Mouse (Mus musculus) ES-Bruce4 (cell line): ENCODE measurements around the gene Pick1. TPM values are rescaled to one million over a fixed set of nuclear protein-coding genes. Genes with fewer than 3 reads are reported as not detected.
A peak's percentile ranks its signal among the peaks of the same experiment; 100 is the strongest.

Experiments
- H3K27ac ChIP-seq: 2 replicates; pipeline ENCODE4 v1.5.1; 2012; ENCODE audit warnings: low read length, inconsistent platforms; ENCODE audit not compliant: insufficient read depth
- H3K27me3 ChIP-seq: 2 replicates; pipeline ENCODE4 v1.6.1; 2012; ENCODE audit warnings: mild to moderate bottlenecking, low read length, inconsistent platforms; ENCODE audit not compliant: control insufficient read depth, poor library complexity, insufficient read depth, severe bottlenecking
- H3K36me3 ChIP-seq: 2 replicates; pipeline ENCODE4 v1.6.1; 2012; ENCODE audit warnings: inconsistent platforms, mild to moderate bottlenecking, low read length, moderate library complexity; ENCODE audit not compliant: control insufficient read depth, poor library complexity, insufficient read depth, severe bottlenecking
- H3K4me1 ChIP-seq: one replicate; pipeline ENCODE4 v1.8.1; 2011; ENCODE audit warnings: low read length; ENCODE audit not compliant: control insufficient read depth, insufficient read depth
- H3K4me3 ChIP-seq: 2 replicates; pipeline ENCODE4 v1.5.1; 2011; ENCODE audit warnings: low read depth, mild to moderate bottlenecking, low read length
- H3K9ac ChIP-seq: 2 replicates; pipeline ENCODE4 v1.6.1; 2012; ENCODE audit warnings: low read depth, mild to moderate bottlenecking, inconsistent platforms; ENCODE audit not compliant: poor library complexity, severe bottlenecking
- H3K9me3 ChIP-seq: replicated peaks from 2 replicates; pipeline ENCODE4 v1.6.1; 2012; ENCODE audit warnings: mild to moderate bottlenecking, low read length, inconsistent platforms; ENCODE audit not compliant: control insufficient read depth, poor library complexity, insufficient read depth, severe bottlenecking
- CTCF ChIP-seq: IDR thresholded peaks from one replicate; pipeline ENCODE4 v1.8.1; 2011; ENCODE audit warnings: low read depth, low read length
- EP300 ChIP-seq: IDR thresholded peaks from 2 replicates; pipeline ENCODE4 v1.6.1; 2011; ENCODE audit warnings: low read depth, low read length; ENCODE audit not compliant: insufficient read depth
- POLR2A ChIP-seq: IDR thresholded peaks from one replicate; pipeline ENCODE4 v1.8.1; 2011; ENCODE audit warnings: low read length; ENCODE audit not compliant: insufficient read depth
- polyA plus RNA-seq: library from polyadenylated mRNA; stranded (reverse); fragments of >200 nt; gene quantifications from 2 replicates; pipeline ENCODE4 v1.2.4, GENCODE M21; 2011; ENCODE audit warnings: low read depth; ENCODE audit not compliant: missing spikeins, insufficient read depth, insufficient read length

Pick1 gene
- polyA plus RNA-seq, 1 experiment: 47.8 TPM

DNA sequence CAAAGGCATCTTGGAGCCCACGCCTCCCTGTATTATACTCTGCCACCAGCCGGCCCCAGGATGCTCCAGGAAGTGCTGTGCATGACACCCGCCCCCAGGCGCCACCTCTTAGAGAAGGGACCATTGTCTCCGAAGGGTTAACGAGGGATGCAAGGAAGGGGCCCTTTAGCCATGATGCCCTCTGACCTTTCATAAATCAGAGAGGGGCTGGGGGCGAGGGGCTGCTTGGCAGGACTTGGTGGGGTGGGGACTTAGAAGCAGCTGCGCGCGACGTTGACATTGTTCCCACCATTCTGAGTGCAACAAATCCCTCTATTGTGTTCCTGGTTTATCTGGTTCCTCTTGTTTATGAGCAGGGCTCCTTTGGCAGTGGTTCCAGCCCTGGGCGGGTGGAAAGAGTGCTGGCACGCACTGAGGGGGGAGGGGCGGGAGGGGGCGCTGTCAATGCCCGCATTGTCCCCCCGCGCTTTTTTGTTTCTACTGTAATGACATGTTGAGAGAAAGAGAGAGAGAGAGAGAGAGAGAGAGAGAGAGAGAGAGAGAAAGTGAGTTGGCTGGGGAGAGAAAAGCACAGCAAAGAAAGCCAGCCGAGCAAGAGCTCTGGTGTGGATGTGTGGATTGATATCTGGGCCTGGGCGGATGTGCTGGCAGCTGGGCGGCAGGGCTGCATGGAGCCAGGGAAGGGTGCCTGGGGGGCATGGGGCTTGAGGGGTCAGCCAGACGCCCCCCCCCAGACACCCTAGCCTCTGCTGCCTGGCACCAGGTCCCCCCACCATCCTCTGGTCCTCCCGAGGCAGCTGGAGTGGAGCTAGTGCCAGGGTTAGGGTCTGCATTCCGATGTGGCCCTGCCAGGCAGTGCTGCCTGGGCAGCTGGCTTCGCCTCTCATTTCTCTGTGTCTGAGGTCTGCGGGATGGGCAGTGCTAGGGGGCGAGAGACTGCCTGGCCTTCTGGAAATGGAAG is 35.8 kb upstream of the Pick1 start:
- H3K36me3 ChIP-seq: no peaks in the 10 kb centered on the region
- no peaks in the 10 kb centered on the region for H3K9me3 ChIP-seq
- TF ChIP-seq EP300: no peak
- no peak for TF ChIP-seq POLR2A
- no peak for TF ChIP-seq CTCF
- peaks cover 2% of the 10 kb centered on the region for H3K4me1 ChIP-seq
- peak overlapping the region; percentile 14; the same call in 1 of the 2 replicates for H3K4me3 ChIP-seq
- no peak overlapping the region; the same call in 1 of the 2 replicates for H3K9ac ChIP-seq
- H3K27ac ChIP-seq: no peak overlapping the region
- no peaks in the 10 kb centered on the region for H3K27me3 ChIP-seq

DNA sequence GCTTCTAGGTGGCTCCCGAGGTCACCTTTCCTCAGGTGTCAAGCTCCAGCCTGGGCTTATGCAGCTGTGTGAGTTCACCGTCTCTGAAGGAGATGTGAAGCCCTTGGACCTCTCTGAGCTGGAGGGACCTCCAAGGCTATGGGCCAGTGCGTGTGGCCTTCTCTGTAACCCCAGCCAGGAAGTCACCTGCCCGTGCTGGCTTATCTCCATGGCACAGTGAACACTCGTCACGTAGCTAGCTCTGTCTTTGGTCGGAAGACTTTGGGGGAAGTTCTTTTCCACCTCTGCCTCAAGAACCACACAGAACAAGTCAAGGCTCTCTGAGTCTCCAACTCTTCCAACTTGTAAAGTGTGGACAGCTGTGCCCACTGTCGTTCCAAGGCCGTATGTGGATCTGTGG is 34.9 kb upstream of the Pick1 start:
- no peak overlapping the region for H3K27ac ChIP-seq
- no peak overlapping the region for H3K9ac ChIP-seq
- H3K4me1 ChIP-seq: peaks cover 2% of the 10 kb centered on the region
- no peak overlapping the region for H3K4me3 ChIP-seq
- no peak for TF ChIP-seq POLR2A
- no peak for TF ChIP-seq CTCF
- no peak for TF ChIP-seq EP300
- no peaks in the 10 kb centered on the region for H3K27me3 ChIP-seq
- no peaks in the 10 kb centered on the region for H3K9me3 ChIP-seq
- no peaks in the 10 kb centered on the region for H3K36me3 ChIP-seq

DNA sequence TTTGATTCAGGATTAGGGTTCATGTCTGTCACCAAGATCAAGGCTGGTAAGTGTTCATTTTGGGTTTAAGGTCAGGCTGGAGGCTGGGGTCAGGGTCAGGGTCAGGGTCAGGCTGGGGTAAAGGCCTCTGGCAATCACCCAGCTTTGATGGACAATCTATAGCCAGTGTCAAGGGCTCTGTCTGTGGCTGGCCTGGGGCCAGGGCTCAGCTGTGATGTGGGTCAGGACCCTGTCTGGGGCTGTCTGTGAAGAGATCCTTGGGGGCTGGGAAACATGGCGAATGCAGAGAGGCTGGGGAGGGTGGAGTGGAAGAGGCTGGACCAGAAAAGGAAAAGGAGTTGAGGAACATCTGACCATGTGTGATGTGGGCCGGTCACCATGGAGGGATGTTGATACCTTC is 34.0 kb upstream of the Pick1 start:
- no peak overlapping the region for H3K9ac ChIP-seq
- H3K9me3 ChIP-seq: no peaks in the 10 kb centered on the region
- no peak for TF ChIP-seq POLR2A
- TF ChIP-seq CTCF: no peak
- TF ChIP-seq EP300: no peak
- no peaks in the 10 kb centered on the region for H3K36me3 ChIP-seq
- H3K4me1 ChIP-seq: peaks cover 2% of the 10 kb centered on the region
- H3K27ac ChIP-seq: no peak overlapping the region
- no peaks in the 10 kb centered on the region for H3K27me3 ChIP-seq
- H3K4me3 ChIP-seq: no peak overlapping the region

DNA sequence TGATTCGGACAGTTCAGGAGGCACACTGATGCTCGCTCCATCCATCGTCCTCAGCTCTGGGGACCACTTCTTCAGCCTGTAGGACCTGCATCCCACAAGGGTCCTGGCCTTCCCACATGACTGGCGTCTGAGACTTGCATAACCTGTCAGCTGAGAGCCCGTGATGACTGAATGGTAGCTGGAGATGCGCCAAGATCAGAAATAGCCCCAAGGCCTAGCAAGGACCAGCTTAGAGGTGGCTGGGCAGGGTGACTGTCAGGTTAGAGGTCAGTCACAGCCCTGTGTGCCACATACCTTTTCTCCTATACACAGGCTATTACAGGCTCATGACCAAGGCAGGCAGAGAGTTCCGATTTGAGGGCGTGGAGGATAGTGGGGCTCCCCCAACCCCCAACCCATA is 33.5 kb upstream of the Pick1 start:
- no peaks in the 10 kb centered on the region for H3K9me3 ChIP-seq
- no peak overlapping the region for H3K27ac ChIP-seq
- no peak for TF ChIP-seq CTCF
- TF ChIP-seq EP300: no peak
- no peak for TF ChIP-seq POLR2A
- H3K27me3 ChIP-seq: no peaks in the 10 kb centered on the region
- no peak overlapping the region for H3K4me3 ChIP-seq
- H3K36me3 ChIP-seq: no peaks in the 10 kb centered on the region
- H3K9ac ChIP-seq: no peak overlapping the region
- H3K4me1 ChIP-seq: peaks cover 2% of the 10 kb centered on the region

DNA sequence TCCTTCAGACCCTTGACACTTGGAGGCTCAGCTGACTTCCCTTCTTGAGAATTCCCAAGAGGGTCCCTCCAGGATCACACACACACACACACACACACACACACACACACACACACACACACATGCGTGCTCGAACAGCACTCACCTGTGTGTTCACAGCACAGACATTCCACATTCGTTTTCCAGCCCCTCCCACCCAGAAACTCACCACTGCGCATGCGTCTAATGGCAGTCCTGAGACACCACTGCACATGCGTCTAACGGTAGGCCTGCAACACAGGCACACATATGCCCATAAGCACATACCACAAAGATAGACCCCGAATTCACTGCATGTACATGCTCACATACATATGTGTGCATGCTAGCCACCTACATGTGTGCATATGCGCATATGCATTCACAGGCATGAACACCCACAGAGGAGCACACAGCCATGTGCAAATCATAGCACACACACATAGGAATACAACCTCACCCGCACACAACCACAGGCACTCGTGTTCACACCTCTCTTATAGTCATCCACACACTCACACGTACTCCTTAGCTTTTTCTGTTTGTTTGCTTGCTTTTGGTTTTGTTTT is 29.5 kb upstream of the Pick1 start:
- H3K9ac ChIP-seq: no peak overlapping the region
- H3K4me3 ChIP-seq: no peak overlapping the region
- TF ChIP-seq POLR2A (no peak), EP300 (no peak), CTCF (no peak)
- H3K27me3 ChIP-seq: no peaks in the 10 kb centered on the region
- no peaks in the 10 kb centered on the region for H3K9me3 ChIP-seq
- no peaks in the 10 kb centered on the region for H3K4me1 ChIP-seq
- H3K36me3 ChIP-seq: no peaks in the 10 kb centered on the region
- H3K27ac ChIP-seq: no peak overlapping the region
